Mouse (Mus musculus): ENCODE data around the gene Was.
"Not testable (repeated sequence)": the region's sequence is repeated elsewhere in the genome, so short reads cannot be mapped to it uniquely, and the experiment has no call there.

Gene Was

GRCm38 (mm10) chrX:8074430-8075014 lies 15.8 kb downstream of the Was start, which contains the start of gene Suv39h1:
Gene Suv39h1 (minus strand): TSS chrX:8074760.
- DNase-seq (ENCODE audit: low read depth, low spot score): peak; percentile 93

GRCm38 (mm10) chrX:8073881-8074429 lies 16.3 kb downstream of the Was start:
- DNase-seq (ENCODE audit: low read depth, low spot score): no peak

- no peak for DNase-seq (ENCODE audit: low read depth, low spot score)
Observed at GRCm38 (mm10) chrX:8069166-8069565, 21.1 kb downstream of the Was start.

GRCm38 (mm10) chrX:8051044-8051781 lies 39.1 kb downstream of the Was start:
- DNase-seq (ENCODE audit: low read depth, low spot score): not testable (repeated sequence)

GRCm38 (mm10) chrX:8033009-8033408 lies 57.3 kb downstream of the Was start:
- DNase-seq (ENCODE audit: low read depth, low spot score): no peak
